Mouse (Mus musculus) intestine, postnatal 0 days (tissue): ENCODE measurements at regions not wholly inside any gene's neighbourhood (a gene's known extent, or its start where the extent isn't known, plus 50 kb on each side); places are given as distances from the start of the nearest gene placed in this dataset.

Source experiments
- ATAC-seq: fragments of 200-750 bp; cut with Nextera tagmentation; 2 replicates; pipeline ENCODE4 v1.8.0; 2017; ENCODE audit warnings: mild to moderate bottlenecking, moderate TSS enrichment, moderate library complexity
- H3K27ac ChIP-seq: fragments of 300-500 bp; sonication (generic); 2 replicates; pipeline ENCODE4 v1.5.1; 2014; ENCODE audit warnings: mild to moderate bottlenecking, low read depth, low read length, moderate library complexity
- H3K27me3 ChIP-seq: fragments of 300-500 bp; sonication (generic); replicated peaks from 2 replicates; pipeline ENCODE4 v1.6.1; 2014; ENCODE audit warnings: low read length, mixed read lengths; ENCODE audit not compliant: control insufficient read depth, insufficient read depth
- H3K36me3 ChIP-seq: fragments of 300-500 bp; sonication (generic); 2 replicates; pipeline ENCODE4 v1.6.1; 2014; ENCODE audit warnings: mild to moderate bottlenecking, moderate library complexity; ENCODE audit not compliant: control insufficient read depth, insufficient read depth
- H3K4me1 ChIP-seq: fragments of 300-500 bp; sonication (generic); replicated peaks from 2 replicates; pipeline ENCODE4 v1.6.1; 2014; ENCODE audit warnings: antibody characterized with exemption, low read length, mixed read lengths; ENCODE audit not compliant: control insufficient read depth, insufficient read depth
- H3K4me2 ChIP-seq: fragments of 300-500 bp; sonication (generic); replicated peaks from 2 replicates; pipeline ENCODE4 v1.6.1; 2014; ENCODE audit warnings: low read depth, mild to moderate bottlenecking, moderate library complexity
- H3K4me3 ChIP-seq: fragments of 300-500 bp; sonication (generic); 2 replicates; pipeline ENCODE4 v1.5.1; 2014; ENCODE audit warnings: low read depth, low read length
- H3K9ac ChIP-seq: fragments of 300-500 bp; sonication (generic); 2 replicates; pipeline ENCODE4 v1.6.1; 2014; ENCODE audit warnings: mild to moderate bottlenecking, low read depth, low read length
- H3K9me3 ChIP-seq: fragments of 300-500 bp; sonication (generic); 2 replicates; pipeline ENCODE4 v1.6.1; 2016; ENCODE audit warnings: mixed run types; ENCODE audit not compliant: control insufficient read depth
- CTCF ChIP-seq: sonication (generic); IDR thresholded peaks from 2 replicates; pipeline ENCODE4 v1.5.1; 2016; ENCODE audit warnings: low read depth, mild to moderate bottlenecking, control low read depth, antibody characterized with exemption, moderate library complexity
- WGBS: fragments of 180-500 bp; shearing (Covaris S2); extraction: QIAGEN DNeasy Blood & Tissue Kit; methylation state at CpG from one replicate; pipeline ENCODE4 v1.1.7; 2014; 5-methylcytosine and 5-hydroxymethylcytosine counted together

DNA sequence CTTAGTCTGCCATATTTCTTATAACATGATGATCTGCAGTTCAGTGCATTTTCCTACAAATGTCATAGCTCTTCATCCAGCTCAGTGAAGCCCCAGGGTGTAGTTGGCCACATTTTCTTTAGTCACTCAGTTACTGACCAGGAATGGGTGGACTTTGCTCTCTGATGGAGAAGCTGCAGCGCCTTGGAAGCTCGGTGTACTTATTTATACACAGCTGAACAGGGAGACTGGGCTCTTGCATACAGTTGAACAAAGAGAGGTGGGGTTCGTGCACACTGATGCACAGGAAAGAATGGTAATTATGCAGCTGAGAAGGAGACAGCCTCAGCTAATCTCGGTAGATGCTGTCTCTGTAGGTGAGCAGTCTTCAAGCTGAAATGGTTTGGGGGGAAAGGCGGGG lies 468.0 kb downstream of the Zfp704 start:
- ATAC-seq: no peak
- no peak for TF ChIP-seq CTCF
- Histone ChIP-seq H3K4me1 (no peaks in the 10 kb centered on the region), H3K9ac (no peak overlapping the region), H3K9me3 (no peaks in the 10 kb centered on the region), H3K4me3 (no peak overlapping the region), H3K27ac (no peak overlapping the region), H3K27me3 (no peaks in the 10 kb centered on the region), H3K4me2 (no peak overlapping the region), H3K36me3 (no peaks in the 10 kb centered on the region)
- 51% methylated on average over 5 of the region's 5 CpGs for WGBS

DNA sequence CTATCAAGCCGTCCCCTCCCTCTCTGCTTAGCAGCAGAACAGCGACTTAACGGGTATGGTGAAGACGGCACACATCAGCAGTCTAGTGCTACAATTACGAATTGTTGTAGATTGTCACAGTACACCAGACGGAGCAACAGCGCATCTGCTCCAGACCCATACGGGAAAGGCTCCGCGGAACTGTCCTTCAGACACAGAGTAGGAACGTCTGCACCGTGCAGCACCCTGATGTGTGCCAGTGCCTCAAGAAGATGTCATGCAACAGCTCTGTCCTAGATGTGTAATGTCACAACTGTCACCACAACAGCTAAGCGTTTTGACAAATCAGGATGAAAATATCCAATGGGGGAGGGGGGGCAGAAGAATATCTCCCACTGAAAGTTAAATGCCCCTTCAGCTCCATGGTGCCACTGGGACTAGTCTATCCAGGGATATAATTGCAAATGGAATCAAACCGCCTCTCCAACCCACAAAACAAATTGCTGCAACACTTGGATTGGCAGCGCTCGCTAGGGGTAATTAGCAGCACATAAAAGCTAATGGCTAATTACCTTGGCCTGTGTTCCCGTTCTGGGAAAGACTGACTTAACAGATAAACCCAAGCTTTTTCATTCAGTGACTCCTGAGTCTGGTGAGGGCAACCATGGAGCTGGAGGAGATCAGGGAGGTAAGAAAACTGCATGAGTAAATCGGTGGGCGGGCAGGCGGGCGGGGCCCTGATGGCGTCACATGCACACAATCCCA lies 472.6 kb downstream of the Zfp704 start:
- no peak overlapping the region for H3K4me3 ChIP-seq
- no peak overlapping the region for H3K27ac ChIP-seq
- H3K27me3 ChIP-seq: no peaks in the 10 kb centered on the region
- no peaks in the 10 kb centered on the region for H3K9me3 ChIP-seq
- ATAC-seq: no peak
- no peaks in the 10 kb centered on the region for H3K36me3 ChIP-seq
- 84% methylated on average over 22 of the region's 22 CpGs for WGBS
- TF ChIP-seq CTCF: no peak
- H3K9ac ChIP-seq: no peak overlapping the region
- H3K4me2 ChIP-seq: no peak overlapping the region
- no peaks in the 10 kb centered on the region for H3K4me1 ChIP-seq

DNA sequence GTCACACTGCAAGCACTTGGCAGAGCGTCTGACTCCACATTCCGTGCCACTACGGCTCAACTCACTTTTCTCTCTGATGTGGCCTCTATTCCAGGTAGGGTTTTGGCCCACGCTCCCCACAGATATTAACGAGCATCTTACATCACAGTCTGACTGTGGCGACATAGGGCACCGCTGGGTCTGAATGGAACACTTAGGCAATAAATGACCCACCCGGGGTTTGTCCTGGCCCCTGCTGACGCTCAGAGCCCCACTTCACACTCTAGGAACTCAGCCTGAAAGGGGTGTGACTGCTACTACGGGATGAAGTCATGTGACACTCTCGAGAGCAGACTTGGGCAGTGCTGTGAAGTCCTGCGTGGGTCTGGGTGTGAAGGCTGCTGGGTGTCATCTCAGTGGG lies 475.9 kb downstream of the Zfp704 start:
- Histone ChIP-seq H3K36me3 (no peaks in the 10 kb centered on the region), H3K9ac (no peak overlapping the region), H3K4me3 (no peak overlapping the region), H3K27me3 (no peaks in the 10 kb centered on the region), H3K9me3 (no peaks in the 10 kb centered on the region), H3K27ac (no peak overlapping the region), H3K4me1 (no peaks in the 10 kb centered on the region), H3K4me2 (no peak overlapping the region)
- 59% methylated on average over 12 of the region's 12 CpGs for WGBS
- no peak for ATAC-seq
- TF ChIP-seq CTCF: no peak

DNA sequence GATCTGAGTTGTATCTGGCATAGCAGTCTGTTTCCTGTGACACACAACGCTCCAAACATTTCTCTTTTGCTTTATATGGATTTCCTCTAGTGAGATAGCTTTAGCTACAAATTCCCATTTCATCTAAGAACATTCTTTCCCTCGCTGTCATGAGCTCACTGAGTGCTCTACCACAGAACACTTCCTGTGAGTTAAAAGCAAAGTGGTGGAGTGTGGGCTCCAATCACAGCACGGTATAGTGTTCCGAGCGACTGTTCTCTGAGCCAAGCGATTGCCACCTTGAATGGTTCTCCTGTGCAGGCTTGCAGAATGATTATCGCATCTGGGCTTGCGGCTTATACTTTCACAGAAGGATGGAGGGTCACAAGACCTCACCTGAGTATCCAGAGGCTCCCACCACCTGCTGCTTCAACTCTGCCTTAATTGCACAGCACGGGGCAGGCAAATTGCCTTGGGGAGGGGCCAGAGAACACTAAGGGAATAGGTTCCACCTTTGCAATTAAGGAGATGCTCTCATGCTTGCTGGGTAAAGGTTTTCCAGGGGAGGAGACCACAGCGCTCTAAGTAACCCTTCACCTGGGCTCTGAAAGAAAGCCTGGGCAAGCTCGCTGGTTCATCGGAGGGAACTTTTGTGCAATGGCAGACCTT lies 477.7 kb downstream of the Zfp704 start:
- Histone ChIP-seq H3K9ac (no peak overlapping the region), H3K4me3 (no peak overlapping the region), H3K9me3 (no peaks in the 10 kb centered on the region), H3K4me2 (no peak overlapping the region), H3K36me3 (no peaks in the 10 kb centered on the region), H3K4me1 (no peaks in the 10 kb centered on the region), H3K27ac (no peak overlapping the region), H3K27me3 (no peaks in the 10 kb centered on the region)
- no peak for ATAC-seq
- 71% methylated on average over 12 of the region's 12 CpGs for WGBS
- no peak for TF ChIP-seq CTCF

DNA sequence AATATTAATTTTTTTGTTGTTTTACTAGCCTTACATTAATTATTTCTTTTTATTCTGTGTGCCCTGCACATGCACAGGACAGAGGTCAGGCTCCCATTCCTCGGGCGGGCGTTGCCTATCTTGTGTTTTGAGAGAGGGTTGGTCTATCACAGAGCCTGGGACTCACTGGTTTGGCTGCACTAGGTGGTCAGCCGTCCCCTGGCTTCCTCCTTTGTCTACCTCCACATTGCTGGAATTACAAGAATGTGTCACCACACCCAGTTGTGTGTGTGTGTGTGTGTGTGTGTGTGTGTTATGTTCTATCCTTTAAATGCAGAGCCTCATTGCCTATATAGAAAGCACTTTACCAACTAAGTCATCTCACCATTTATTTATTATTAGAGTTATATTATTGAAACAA lies 478.5 kb downstream of the Zfp704 start:
- Histone ChIP-seq H3K4me3 (no peak overlapping the region), H3K27ac (no peak overlapping the region), H3K9me3 (no peaks in the 10 kb centered on the region)

DNA sequence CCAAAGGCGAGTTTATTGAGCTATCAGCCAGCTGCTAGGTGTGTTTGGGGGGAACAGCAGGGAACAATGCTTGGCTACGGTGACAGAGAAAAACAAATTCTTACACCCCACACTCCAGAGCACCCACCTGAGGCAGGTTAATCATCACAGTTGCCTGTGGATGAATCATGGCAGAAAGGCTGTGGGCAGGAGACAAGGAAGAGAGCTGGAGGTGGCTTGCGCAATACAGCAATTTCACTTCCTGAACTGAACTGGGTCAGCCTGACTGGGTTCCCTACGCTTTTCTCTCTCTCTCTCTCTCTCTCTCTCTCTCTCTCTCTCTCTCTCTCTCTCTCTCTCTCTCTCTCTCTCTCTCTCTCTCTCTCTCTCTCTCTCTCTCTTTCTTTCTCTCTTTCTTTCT lies 481.5 kb downstream of the Zfp704 start:
- Histone ChIP-seq H3K27ac (no peak overlapping the region), H3K4me2 (no peak overlapping the region), H3K4me3 (no peak overlapping the region), H3K27me3 (no peaks in the 10 kb centered on the region), H3K9me3 (no peaks in the 10 kb centered on the region), H3K36me3 (no peaks in the 10 kb centered on the region), H3K9ac (no peak overlapping the region), H3K4me1 (no peaks in the 10 kb centered on the region)
- 49% methylated on average over 4 of the region's 4 CpGs for WGBS
- TF ChIP-seq CTCF: no peak
- peak; percentile 86 for ATAC-seq

More for the DNA sequence above, 478.5 kb downstream of the Zfp704 start:
- TF ChIP-seq CTCF: no peak
- Histone ChIP-seq H3K4me1 (no peaks in the 10 kb centered on the region), H3K9ac (no peak overlapping the region), H3K27me3 (no peaks in the 10 kb centered on the region), H3K36me3 (no peaks in the 10 kb centered on the region), H3K4me2 (no peak overlapping the region)
- ATAC-seq: no peak
- WGBS: 61% methylated on average over 4 of the region's 4 CpGs
